Mouse (Mus musculus): ENCODE results near the gene Atp7b. TPM values are rescaled to one million over a fixed set of nuclear protein-coding genes. Genes with fewer than 3 reads are reported as not detected.
A peak's percentile ranks its signal among the peaks of the same experiment; 100 is the strongest.

Gene Atp7b
- polyA plus RNA-seq, 1 experiment: 2.6 TPM

GRCm38 (mm10) chr8:22042515-22042914, 17.6 kb downstream of the Atp7b start:
- 88% methylated on average over 3 of the region's 3 CpGs for WGBS
- Histone ChIP-seq H3K27ac (ENCODE audit: insufficient read depth, low read length) (no peak overlapping the region), H3K27me3 (ENCODE audit: control insufficient read depth, insufficient read depth, low read length) (no peaks in the 10 kb centered on the region), H3K4me1 (ENCODE audit: control insufficient read depth, insufficient read depth, low read length) (no peaks in the 10 kb centered on the region), H3K4me3 (replicated peaks; ENCODE audit: insufficient read depth, low read depth, low read length) (no peak overlapping the region)
- no peak for DNase-seq
- TF ChIP-seq POLR2A (IDR thresholded peaks at IDR 0.05; ENCODE audit: borderline replicate concordance, insufficient read depth, low read length): no peak
- TF ChIP-seq CTCF (IDR thresholded peaks at IDR 0.05; ENCODE audit: borderline replicate concordance, insufficient read depth, low read depth, low read length): no peak

DNA sequence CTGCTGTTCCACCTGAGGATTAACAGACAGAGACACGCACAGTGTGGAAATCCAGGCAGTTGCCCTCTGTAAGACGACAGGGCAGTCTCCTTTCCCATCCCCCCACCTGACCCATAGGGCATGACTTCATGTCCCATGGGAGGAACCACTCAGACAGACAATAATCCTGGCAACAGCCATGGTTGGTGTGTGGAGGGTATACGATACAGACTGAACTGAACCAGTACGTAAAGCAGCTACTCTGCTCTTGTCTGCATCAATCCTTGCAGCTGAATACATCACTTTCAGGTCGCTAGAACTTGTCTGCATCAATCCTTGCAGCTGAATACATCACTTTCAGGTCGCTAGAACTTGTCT, 20.0 kb downstream of the Atp7b start:
- WGBS: 43% methylated on average over 6 of the region's 6 CpGs
- no peak overlapping the region for H3K27ac ChIP-seq (ENCODE audit: insufficient read depth, low read length)
- no peak for TF ChIP-seq POLR2A (IDR thresholded peaks at IDR 0.05; ENCODE audit: borderline replicate concordance, insufficient read depth, low read length)
- TF ChIP-seq CTCF (IDR thresholded peaks at IDR 0.05; ENCODE audit: borderline replicate concordance, insufficient read depth, low read depth, low read length): no peak
- DNase-seq: no peak
- H3K4me1 ChIP-seq (ENCODE audit: control insufficient read depth, insufficient read depth, low read length): no peaks in the 10 kb centered on the region; the same call in 1 of the 2 replicates
- no peak overlapping the region for H3K4me3 ChIP-seq (replicated peaks; ENCODE audit: insufficient read depth, low read depth, low read length)
- H3K27me3 ChIP-seq (ENCODE audit: control insufficient read depth, insufficient read depth, low read length): no peaks in the 10 kb centered on the region

GRCm38 (mm10) chr8:22039468-22040152, 20.5 kb downstream of the Atp7b start:
- TF ChIP-seq POLR2A (IDR thresholded peaks at IDR 0.05; ENCODE audit: borderline replicate concordance, insufficient read depth, low read length) (no peak), CTCF (IDR thresholded peaks at IDR 0.05; ENCODE audit: borderline replicate concordance, insufficient read depth, low read depth, low read length) (no peak)
- Histone ChIP-seq H3K4me1 (ENCODE audit: control insufficient read depth, insufficient read depth, low read length) (no peaks in the 10 kb centered on the region; the same call in 1 of the 2 replicates), H3K27me3 (ENCODE audit: control insufficient read depth, insufficient read depth, low read length) (no peaks in the 10 kb centered on the region), H3K27ac (ENCODE audit: insufficient read depth, low read length) (no peak overlapping the region), H3K4me3 (replicated peaks; ENCODE audit: insufficient read depth, low read depth, low read length) (no peak overlapping the region)
- DNase-seq: no peak
- 17% methylated on average over 15 of the region's 15 CpGs for WGBS

GRCm38 (mm10) chr8:22037022-22037421, 23.1 kb downstream of the Atp7b start:
- peak in 1 of 2 experiments; percentile 21 for DNase-seq
- H3K4me1 ChIP-seq (ENCODE audit: control insufficient read depth, insufficient read depth, low read length): no peaks in the 10 kb centered on the region; the same call in 1 of the 2 replicates
- H3K4me3 ChIP-seq (replicated peaks; ENCODE audit: insufficient read depth, low read depth, low read length): no peak overlapping the region
- TF ChIP-seq POLR2A (IDR thresholded peaks at IDR 0.05; ENCODE audit: borderline replicate concordance, insufficient read depth, low read length): no peak
- no peak for TF ChIP-seq CTCF (IDR thresholded peaks at IDR 0.05; ENCODE audit: borderline replicate concordance, insufficient read depth, low read depth, low read length)
- no peak overlapping the region for H3K27ac ChIP-seq (ENCODE audit: insufficient read depth, low read length)
- WGBS: 73% methylated on average over 7 of the region's 7 CpGs
- H3K27me3 ChIP-seq (ENCODE audit: control insufficient read depth, insufficient read depth, low read length): no peaks in the 10 kb centered on the region

DNA sequence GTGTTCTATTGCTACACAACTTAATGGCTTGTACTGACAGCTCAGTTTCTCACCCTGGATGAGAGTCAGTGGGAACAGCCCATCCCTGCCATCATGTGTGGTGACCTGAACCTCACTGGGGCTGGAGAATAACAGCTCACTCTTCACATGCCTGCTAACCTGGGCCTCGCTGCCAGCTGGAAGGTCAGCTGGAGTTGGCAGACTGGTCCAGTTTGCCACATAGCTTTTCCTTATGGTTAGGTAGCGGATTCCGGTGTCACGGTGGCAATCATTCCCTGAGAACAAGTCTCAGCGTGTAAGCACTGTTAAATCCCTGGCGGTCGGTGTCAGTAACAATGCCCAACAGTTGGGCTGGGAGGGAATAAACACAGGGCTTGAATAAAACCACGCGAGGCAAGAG, 24.0 kb downstream of the Atp7b start:
- WGBS: 55% methylated on average over 9 of the region's 9 CpGs
- no peaks in the 10 kb centered on the region for H3K27me3 ChIP-seq (ENCODE audit: control insufficient read depth, insufficient read depth, low read length)
- H3K4me1 ChIP-seq (ENCODE audit: control insufficient read depth, insufficient read depth, low read length): no peaks in the 10 kb centered on the region; the same call in 1 of the 2 replicates
- H3K27ac ChIP-seq (ENCODE audit: insufficient read depth, low read length): no peak overlapping the region
- no peak overlapping the region for H3K4me3 ChIP-seq (replicated peaks; ENCODE audit: insufficient read depth, low read depth, low read length)
- TF ChIP-seq POLR2A (IDR thresholded peaks at IDR 0.05; ENCODE audit: borderline replicate concordance, insufficient read depth, low read length) (no peak), CTCF (IDR thresholded peaks at IDR 0.05; ENCODE audit: borderline replicate concordance, insufficient read depth, low read depth, low read length) (no peak)
- peak in 1 of 2 experiments; percentile 40 for DNase-seq

GRCm38 (mm10) chr8:22030990-22031389, 29.1 kb downstream of the Atp7b start:
- no peaks in the 10 kb centered on the region for H3K4me1 ChIP-seq (ENCODE audit: control insufficient read depth, insufficient read depth, low read length)
- TF ChIP-seq CTCF (IDR thresholded peaks at IDR 0.05; ENCODE audit: borderline replicate concordance, insufficient read depth, low read depth, low read length) (no peak), POLR2A (IDR thresholded peaks at IDR 0.05; ENCODE audit: borderline replicate concordance, insufficient read depth, low read length) (no peak)
- 86% methylated on average over 3 of the region's 3 CpGs for WGBS
- H3K27ac ChIP-seq (ENCODE audit: insufficient read depth, low read length): no peak overlapping the region
- no peaks in the 10 kb centered on the region for H3K27me3 ChIP-seq (ENCODE audit: control insufficient read depth, insufficient read depth, low read length)
- no peak for DNase-seq
- no peak overlapping the region for H3K4me3 ChIP-seq (replicated peaks; ENCODE audit: insufficient read depth, low read depth, low read length)

GRCm38 (mm10) chr8:22028973-22029372, 31.1 kb downstream of the Atp7b start:
- Histone ChIP-seq H3K27me3 (ENCODE audit: control insufficient read depth, insufficient read depth, low read length) (no peaks in the 10 kb centered on the region), H3K27ac (ENCODE audit: insufficient read depth, low read length) (no peak overlapping the region), H3K4me1 (ENCODE audit: control insufficient read depth, insufficient read depth, low read length) (no peaks in the 10 kb centered on the region), H3K4me3 (replicated peaks; ENCODE audit: insufficient read depth, low read depth, low read length) (no peak overlapping the region)
- 87% methylated on average over 3 of the region's 3 CpGs for WGBS
- no peak for DNase-seq
- TF ChIP-seq CTCF (IDR thresholded peaks at IDR 0.05; ENCODE audit: borderline replicate concordance, insufficient read depth, low read depth, low read length): 0 out of 2 replicates have a peak, but pooled peaks have one; percentile 10
- TF ChIP-seq POLR2A (IDR thresholded peaks at IDR 0.05; ENCODE audit: borderline replicate concordance, insufficient read depth, low read length): no peak

DNA sequence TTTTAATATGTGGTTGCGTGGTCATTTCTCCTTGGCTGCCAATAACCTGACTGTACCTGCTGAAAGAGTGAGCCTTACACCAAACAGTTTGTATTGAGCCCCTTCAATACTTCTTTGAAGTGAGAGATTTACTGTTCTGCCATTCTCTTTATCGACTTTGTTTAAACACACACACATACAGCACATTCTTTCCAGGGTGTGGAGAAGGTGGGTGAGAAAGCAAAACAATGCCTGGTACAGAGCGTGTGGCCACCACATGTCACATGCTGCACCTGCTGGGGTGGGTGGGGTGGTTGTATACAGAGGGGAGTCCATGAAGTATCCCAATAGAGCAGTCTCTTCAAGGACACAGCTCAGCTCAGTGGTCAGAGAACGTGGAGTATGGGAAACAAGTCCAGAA, 34.9 kb downstream of the Atp7b start:
- 79% methylated on average over 4 of the region's 4 CpGs for WGBS
- Histone ChIP-seq H3K27me3 (ENCODE audit: control insufficient read depth, insufficient read depth, low read length) (no peaks in the 10 kb centered on the region), H3K4me1 (ENCODE audit: control insufficient read depth, insufficient read depth, low read length) (no peaks in the 10 kb centered on the region), H3K27ac (ENCODE audit: insufficient read depth, low read length) (no peak overlapping the region), H3K4me3 (replicated peaks; ENCODE audit: insufficient read depth, low read depth, low read length) (no peak overlapping the region)
- TF ChIP-seq CTCF (IDR thresholded peaks at IDR 0.05; ENCODE audit: borderline replicate concordance, insufficient read depth, low read depth, low read length) (no peak), POLR2A (IDR thresholded peaks at IDR 0.05; ENCODE audit: borderline replicate concordance, insufficient read depth, low read length) (no peak)
- no peak for DNase-seq
